Mouse (Mus musculus) frontal cortex, postnatal 36 days (tissue): ENCODE measurements around the gene Gse1.
"Not testable (repeated sequence)": the region's sequence is repeated elsewhere in the genome, so short reads cannot be mapped to it uniquely, and the experiment has no call there.

Experiments used
- DNase-seq, 2 experiments: peaks; one replicate each; pipeline ENCODE4 v3.0.0; 2022; ENCODE audit warnings: low spot score in 2 of 2

Gse1 gene

DNA sequence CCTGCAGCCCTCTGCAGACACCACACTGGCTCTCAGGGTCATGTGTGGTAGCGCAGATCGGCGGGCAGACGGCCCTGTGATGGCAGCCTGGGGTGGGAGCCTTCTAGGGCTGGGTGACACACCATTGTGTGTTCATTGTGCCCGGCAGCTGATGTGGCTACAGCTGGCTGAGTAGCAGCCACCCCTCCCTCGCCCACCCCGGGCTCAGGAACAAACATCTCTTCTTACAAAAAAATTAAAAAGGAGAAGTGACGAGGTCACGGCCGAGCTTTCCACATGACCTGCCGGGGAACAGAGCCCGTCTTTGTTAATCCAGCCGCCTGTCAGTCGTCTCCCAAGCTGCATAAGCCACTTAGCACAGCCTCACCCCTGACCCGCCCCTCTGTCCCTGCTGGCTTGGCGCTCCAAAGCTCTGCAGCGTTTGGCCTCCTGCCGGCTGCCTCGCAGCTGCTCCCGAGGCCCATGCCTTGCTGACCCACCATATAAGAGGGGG, 94.7 kb downstream of the Gse1 start:
- DNase-seq: peak in 1 of 2 experiments; percentile 46

DNA sequence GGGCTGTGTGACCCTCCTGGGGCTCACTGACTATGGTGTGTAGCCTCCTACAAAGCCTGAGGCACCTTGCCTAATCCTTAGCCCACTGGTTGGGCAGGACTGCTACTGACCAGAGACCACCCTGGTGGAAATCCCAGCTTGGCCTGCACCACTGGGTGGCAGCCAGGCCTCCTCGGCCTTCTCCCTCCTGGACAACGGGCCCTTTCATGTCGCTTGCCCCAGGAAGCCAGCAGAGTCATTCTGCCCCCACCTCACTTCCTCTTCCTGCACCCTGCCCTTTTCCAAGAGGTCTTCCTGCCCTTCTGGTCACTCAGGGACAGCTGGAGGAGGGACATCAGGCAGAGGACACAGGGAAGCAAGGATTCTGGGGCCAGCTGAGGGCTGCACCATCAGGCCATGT, 96.3 kb downstream of the Gse1 start:
- no peak for DNase-seq

DNA sequence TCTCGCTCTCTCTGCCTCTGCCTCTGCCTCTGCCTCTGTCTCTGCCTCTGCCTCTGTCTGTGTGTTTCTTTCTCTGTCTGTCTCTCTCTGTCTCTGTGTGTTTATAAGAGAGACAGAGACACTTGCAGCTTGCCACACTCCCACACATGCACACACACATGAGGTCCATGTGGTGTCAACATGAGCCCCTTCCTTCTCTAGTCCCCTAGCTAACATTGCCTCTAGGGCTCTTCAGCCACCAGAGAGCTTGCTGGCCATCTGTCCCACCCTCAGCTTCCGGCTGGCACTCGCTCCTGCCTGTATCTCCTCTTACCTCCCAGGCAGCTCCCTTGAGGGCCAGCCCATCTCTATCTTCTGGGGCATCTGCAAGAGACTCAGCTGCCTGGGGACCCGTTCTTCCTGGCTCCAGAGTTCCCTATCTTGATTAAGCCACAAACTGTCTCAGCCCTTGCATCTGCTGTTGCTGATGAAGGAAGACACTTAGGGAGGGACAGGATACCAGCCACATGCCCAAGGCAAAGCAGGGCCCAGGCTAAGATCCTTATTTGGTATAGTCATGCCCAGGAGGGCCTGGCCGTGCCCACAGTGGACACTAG, 97.0 kb downstream of the Gse1 start:
- no peak for DNase-seq

GRCm38 (mm10) chr8:120327131-120327554, 98.9 kb downstream of the Gse1 start:
- no peak for DNase-seq

DNA sequence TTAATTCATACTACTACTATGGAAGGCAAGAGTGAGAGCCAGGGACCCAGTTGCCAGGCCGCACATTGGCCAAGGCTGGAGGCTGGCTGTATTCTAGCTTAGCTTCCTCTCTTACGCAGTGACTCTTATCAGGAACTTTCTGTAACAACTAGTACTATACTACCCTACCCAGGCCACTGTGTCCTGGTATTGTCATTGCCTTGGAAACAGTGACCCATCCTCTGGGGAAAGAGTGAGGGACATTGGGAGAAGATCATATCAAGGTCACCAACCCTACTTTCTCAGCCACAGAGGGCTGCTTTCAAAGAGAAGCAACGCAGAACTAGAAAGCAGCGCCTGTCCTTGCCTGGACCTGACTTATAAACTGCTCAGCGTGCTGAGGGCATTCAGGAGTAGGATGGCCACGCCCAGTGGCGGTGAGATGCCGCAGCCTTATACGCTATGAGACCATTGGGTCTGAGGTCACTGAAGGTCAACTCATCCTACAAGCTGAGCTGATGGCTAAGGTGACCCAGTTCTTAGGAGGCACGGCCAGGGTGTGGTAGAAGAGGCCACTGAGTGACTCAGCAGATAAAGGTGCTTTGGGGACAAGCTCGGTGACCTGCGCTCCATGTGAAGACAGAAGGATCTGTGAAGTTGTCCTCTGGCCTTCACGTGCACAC, 100.2 kb downstream of the Gse1 start:
- DNase-seq: no peak

DNA sequence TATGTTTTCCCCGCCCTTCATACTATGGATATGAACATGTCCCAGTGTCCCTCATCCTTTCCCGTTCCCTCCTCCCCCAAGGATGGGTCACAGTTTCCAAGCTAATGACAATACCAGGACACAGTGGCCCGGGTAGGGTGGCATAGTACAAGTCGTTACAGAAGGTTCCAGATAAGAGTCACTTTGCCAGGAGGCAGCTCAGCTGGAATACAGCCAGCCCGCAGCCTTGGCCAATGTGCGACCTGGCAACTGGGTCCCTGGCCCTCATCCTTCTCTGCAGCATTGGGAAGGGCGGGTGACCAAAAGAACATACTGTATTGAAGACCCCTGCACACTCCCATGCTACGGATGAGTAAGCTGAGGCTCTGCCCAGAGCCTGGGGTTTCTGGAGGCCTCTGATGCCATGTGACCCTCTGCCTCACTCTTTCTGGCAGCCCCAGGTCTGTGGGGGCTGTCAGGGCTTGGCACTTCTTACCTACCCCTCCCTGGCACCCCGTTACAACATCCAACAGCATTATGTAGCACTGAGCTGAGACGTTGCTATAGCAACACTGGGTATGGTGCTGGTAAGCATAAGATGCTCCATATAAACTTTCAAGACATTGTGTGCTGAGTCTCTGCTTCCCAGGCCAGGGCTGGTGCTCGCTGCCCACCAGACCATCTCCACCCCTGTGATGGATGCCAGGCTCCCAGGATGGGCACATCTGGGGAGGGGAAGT, 100.9 kb downstream of the Gse1 start:
- DNase-seq: peak in 1 of 2 experiments; percentile 59

DNA sequence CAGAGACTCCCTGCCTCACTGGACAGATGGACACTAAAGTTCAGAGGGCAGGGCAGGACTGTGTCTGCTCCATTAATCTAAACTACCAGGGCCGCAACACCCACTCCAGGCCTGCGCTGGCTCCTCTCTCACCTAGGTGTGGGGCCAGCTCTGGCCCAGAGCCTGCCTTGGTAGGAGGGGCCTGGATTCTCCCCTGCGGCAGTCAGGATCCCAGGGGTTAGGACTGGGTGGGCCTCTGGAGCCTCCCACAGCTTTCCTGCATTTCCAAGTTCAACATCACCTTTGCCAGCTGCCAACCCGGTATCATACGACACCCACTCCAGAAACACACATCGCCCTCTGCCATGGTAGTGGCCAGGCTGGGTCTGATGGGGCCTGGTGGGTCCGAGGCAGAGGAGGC, 102.8 kb downstream of the Gse1 start:
- no peak for DNase-seq

GRCm38 (mm10) chr8:120332379-120333229, 104.3 kb downstream of the Gse1 start:
- no peak for DNase-seq

DNA sequence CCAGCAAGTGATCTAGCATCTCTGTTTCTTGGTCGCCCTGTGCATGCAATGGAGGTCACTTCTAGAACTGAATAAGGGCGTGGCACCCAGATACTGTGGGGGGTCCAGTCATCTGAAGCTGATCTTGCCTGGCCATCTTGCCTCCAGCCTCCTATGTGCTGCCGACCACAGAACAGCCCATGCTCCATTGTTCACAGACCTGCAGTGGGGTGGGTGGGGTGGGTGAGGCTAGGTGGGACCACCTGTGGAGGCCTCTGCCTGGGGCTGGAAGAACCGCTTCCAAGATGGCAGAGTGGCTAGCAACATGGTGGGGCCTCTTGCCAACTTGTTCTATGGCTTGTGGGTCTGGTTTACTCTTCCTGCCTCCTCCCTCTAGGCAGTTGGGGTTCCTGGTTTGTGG, 105.4 kb downstream of the Gse1 start:
- no peak for DNase-seq

DNA sequence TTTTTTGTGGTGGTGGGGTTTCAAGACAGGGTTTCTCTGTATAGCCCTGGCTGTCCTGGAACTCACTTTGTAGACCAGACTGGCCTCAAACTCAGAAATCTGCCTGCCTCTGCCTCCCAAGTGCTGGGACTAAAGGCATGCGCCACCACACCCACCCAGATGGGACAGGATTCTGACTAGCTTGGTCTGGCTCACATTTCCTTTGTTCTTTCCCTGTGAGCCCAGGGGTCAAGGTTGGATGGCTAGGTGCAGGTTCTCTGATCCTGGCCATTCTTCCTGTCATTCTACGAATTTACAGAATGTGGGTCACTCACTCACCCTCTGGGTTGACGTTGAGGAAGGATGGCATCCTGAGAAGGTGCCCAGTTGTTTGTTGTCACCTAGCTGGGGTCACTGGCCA, 106.0 kb downstream of the Gse1 start:
- not testable (repeated sequence) for DNase-seq

GRCm38 (mm10) chr8:120334878-120335261, 106.6 kb downstream of the Gse1 start:
- DNase-seq: peak in 1 of 2 experiments; percentile 29

DNA sequence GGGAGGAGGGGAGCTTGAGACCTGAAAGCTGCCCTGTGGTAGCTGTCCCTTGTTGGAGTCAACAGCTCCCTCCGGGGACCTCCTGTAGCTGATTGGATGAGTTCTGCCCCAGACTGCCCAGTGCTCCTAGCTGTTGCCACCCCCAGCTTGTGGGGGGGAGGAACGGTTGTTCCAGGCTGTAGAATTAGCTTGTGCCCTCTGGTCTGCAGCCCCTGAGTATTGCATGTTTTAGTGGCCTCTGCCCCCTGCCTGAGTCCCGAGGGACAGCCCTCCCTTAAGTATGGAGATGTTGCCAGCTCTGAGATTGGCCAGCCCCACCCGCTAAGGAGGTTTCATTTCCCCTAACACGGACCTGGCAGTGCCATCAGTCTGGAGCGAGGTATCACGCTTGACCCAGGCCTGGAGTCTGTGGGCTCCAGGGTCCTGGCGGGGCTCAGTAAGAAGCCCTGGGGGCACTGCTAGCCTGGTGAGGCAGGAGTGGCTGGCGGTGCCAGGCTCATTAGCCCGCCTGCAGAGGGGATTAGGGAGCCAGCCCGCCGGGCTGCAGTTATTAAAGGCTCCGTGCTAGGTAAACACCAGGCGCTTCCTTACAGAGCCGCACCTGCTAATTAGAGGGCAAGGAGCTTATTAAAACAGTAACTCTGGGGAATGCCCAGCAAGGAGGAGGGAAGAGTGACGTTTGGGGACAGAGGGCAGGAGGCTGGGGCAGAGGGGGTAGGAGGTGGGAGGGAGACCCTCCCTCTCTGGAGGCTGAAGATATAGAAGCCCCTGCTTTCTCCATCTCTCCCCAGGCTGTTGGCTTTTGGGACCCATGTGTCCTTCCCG, 107.2 kb downstream of the Gse1 start:
- no peak for DNase-seq

DNA sequence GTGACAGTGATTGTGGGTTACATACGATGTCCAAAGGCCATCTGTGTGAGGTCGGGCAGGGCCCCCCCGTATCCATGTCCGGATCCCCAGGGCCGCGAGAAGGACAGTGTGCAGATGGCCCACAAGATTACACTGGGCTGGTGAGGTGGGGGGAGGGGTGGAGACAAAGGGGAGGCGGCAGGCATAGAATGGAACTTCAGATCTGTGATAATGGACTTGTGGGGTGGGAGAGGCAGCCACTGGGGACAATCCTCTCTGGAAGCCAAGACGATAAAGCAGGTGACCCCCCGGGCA, 107.8 kb downstream of the Gse1 start:
- DNase-seq: no peak

DNA sequence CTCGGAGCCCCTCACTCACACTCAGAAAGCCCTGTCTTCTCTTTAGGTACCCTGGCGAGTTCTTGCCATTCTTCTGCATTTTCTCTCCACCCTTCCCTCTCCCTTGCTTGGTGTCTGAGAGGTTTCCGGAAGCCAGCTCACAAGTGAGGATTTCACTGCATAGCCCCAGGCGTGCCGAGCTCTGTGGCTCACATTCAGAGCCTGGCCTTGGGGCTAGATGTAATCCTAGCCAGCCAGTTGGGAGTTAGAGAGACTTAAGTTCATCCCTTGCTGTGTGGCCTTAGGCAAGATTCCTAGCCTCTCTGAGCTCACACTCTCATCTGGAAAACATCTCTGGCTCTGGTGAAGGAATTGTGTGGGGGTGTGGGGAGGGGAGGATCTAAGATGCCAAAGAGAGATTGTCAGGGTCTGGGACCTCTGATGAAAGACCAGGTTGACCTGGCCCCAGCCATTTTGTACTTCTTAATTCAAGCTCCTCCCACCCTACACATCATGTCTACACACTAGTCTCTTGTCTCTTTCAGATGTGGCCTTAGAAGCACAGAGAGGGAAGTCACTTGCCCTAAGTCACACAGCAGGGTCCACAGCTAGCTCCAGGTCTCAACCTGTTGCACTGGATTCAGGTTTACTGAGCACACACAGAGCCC, 108.8 kb downstream of the Gse1 start:
- no peak for DNase-seq

- DNase-seq: no peak
Measured at GRCm38 (mm10) chr8:120337627-120338026, 109.4 kb downstream of the Gse1 start.

- DNase-seq: no peak
Measured at GRCm38 (mm10) chr8:120338678-120339077, 110.4 kb downstream of the Gse1 start.

- DNase-seq: no peak
Measured at GRCm38 (mm10) chr8:120339743-120340142, 111.5 kb downstream of the Gse1 start.

GRCm38 (mm10) chr8:120341124-120341523, 112.9 kb downstream of the Gse1 start:
- no peak for DNase-seq

DNA sequence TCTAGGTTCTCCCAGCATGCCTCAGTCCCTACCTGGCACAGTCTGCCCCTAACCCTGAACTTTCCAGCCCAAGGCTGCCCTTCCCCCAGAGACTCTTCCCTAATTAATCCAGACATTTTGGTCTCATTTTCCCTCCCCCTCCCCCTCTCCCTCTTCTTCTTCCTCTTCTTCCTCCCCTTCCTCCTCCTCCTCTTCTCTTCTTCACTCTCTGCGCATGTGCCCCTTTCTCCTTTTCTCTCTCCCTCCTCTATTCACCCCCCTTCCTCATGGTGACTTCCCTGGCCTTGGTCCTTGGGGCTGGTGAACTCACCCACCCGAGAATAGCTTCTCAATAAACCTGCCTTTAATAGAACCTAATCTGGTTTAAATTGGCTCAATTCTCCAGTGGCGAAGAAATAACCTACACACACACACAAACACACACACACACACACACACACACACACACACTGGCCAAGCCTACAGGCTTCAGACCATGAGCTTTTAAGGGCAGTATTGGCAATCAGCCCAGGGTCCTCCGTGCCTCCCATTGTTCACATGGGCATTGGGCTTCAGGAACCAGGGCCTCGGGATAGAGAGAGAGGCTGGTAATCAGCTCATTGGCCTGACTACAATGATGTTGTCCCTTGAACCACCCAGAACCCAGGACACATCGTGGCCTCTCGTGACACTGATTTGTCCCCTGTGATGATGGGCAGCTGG, 114.7 kb downstream of the Gse1 start:
- no peak for DNase-seq

- DNase-seq: no peak
Measured at GRCm38 (mm10) chr8:120343582-120343981, 115.3 kb downstream of the Gse1 start.
